9 mouse cellular contexts compared by ENCODE assay signal in genomic region chr8:91381543-91382106, GRCm38 (mm10).
DNase-seq lines count a peak whose midpoint lies in the region; ATAC-seq and TF ChIP-seq lines count a peak whose summit lies in the region.
"Had no signal": no experiment of that assay in that cellular context is flagged by ENCODE, and none has a peak within 500 bp of the region (broad histone marks: within the 10 kb centered on the region; RNA-seq: fewer than 3 reads in every experiment).

No protein-coding gene starts in this region.

- no peak for TF ChIP-seq EP300 in stomach, postnatal 0 days (optimal IDR thresholded peaks at IDR 0.05)

- no peaks in the 10 kb centered on the region for H3K36me3 ChIP-seq in liver, embryonic 12.5 days
- no peaks in the 10 kb centered on the region for H3K36me3 ChIP-seq in stomach, postnatal 0 days (ENCODE audit: control insufficient read depth, insufficient read depth, low read length)
- H3K36me3 ChIP-seq: neural tube, embryonic 12.5 days had no signal

- H3K9ac ChIP-seq in liver, embryonic 12.5 days: no peak overlapping the region
- peak overlapping the region; percentile 31 for H3K9ac ChIP-seq in stomach, postnatal 0 days (ENCODE audit: low read length)
- H3K9ac ChIP-seq: neural tube, embryonic 12.5 days had no signal

- H3K9me3 ChIP-seq in liver, embryonic 12.5 days (replicated peaks): no peaks in the 10 kb centered on the region
- H3K9me3 ChIP-seq in stomach, postnatal 0 days (ENCODE audit: control insufficient read depth, low read length): no peaks in the 10 kb centered on the region
- H3K9me3 ChIP-seq: neural tube, embryonic 12.5 days had no signal

- peaks cover 57% of the 10 kb centered on the region for H3K4me1 ChIP-seq in liver, embryonic 12.5 days
- 0 out of 2 replicates have a peak, but pooled peaks cover 3% of the 10 kb centered on the region for H3K4me1 ChIP-seq in stomach, postnatal 0 days (replicated peaks; ENCODE audit: control insufficient read depth, insufficient read depth)

- peak; percentile 73 for DNase-seq in adrenal gland, adult 2 months
- DNase-seq in adrenal gland, adult 18-20 months (ENCODE audit: low spot score in 2 of 2): no peak
- peak; percentile 40 for DNase-seq in A20 (ENCODE audit: low read depth, low spot score)
- peak; percentile 81 for DNase-seq in stomach, postnatal 0 days (ENCODE audit: low spot score)
- DNase-seq in gastrocnemius, postnatal 4 days (ENCODE audit: low spot score in 2 of 2): no peak
- DNase-seq in cerebellum, adult 8-10 months: no peak

- no peak overlapping the region for H3K4me3 ChIP-seq in liver, embryonic 12.5 days
- H3K4me3 ChIP-seq in stomach, postnatal 0 days (ENCODE audit: low read depth, low read length): no peak overlapping the region
- H3K4me3 ChIP-seq: neural tube, embryonic 12.5 days had no signal

- TF ChIP-seq CTCF in stomach, postnatal 0 days (IDR thresholded peaks at IDR 0.05; ENCODE audit: low read depth): no peak

- H3K27ac ChIP-seq in liver, embryonic 12.5 days: no peak overlapping the region
- peak overlapping the region; percentile 77 for H3K27ac ChIP-seq in stomach, postnatal 0 days (replicated peaks)
- H3K27ac ChIP-seq: neural tube, embryonic 12.5 days had no signal

- H3K4me2 ChIP-seq in liver, embryonic 12.5 days: no peak overlapping the region
- H3K4me2 ChIP-seq in stomach, postnatal 0 days (replicated peaks; ENCODE audit: low read depth): no peak overlapping the region
- H3K4me2 ChIP-seq: neural tube, embryonic 12.5 days had no signal

- peak; percentile 82 for ATAC-seq in granulocyte monocyte progenitor cell, adult 5-6 weeks (replicated peaks; ENCODE audit: poor library complexity, severe bottlenecking)
- ATAC-seq in liver, embryonic 12.5 days: peak; percentile 28; the same call in 1 of the 2 replicates
- peak; percentile 85 for ATAC-seq in stomach, postnatal 0 days (ENCODE audit: low FRiP score, low TSS enrichment)

- no peaks in the 10 kb centered on the region for H3K27me3 ChIP-seq in liver, embryonic 12.5 days (replicated peaks)
- no peaks in the 10 kb centered on the region for H3K27me3 ChIP-seq in stomach, postnatal 0 days (ENCODE audit: control insufficient read depth, insufficient read depth, low read length)

- 32% methylated on average over 7 of the region's 7 CpGs for WGBS in liver, embryonic 12.5 days (ENCODE audit: insufficient replicate concordance)
- 21% methylated on average over 7 of the region's 7 CpGs for WGBS in stomach, postnatal 0 days

Comparison
In these comparisons a context has a peak if more than half of its experiments do, and no peak if none do; other contexts are left out.
1. DNase-seq: peak in adrenal gland, adult 2 months (single experiment), A20 (single experiment) and stomach, postnatal 0 days (single experiment); none in adrenal gland, adult 18-20 months (0 of 2), gastrocnemius, postnatal 4 days (0 of 2) and cerebellum, adult 8-10 months (single experiment).
2. ATAC-seq: peak in every context shown above with its lines; median percentile 85 in stomach, postnatal 0 days; 82 in granulocyte monocyte progenitor cell, adult 5-6 weeks; 28 in liver, embryonic 12.5 days.